Mouse (Mus musculus) small intestine, adult 2 months (tissue): ENCODE measurements around the gene Cfap58.

Experiments
- CTCF ChIP-seq: fragments of 200-500 bp; IDR thresholded peaks from 2 replicates; pipeline ENCODE4 v1.5.1; 2012; ENCODE audit warnings: low read depth, mild to moderate bottlenecking, control low read depth, inconsistent platforms, low read length, moderate library complexity, mixed read lengths; ENCODE audit not compliant: insufficient replicate concordance, insufficient read length; ENCODE audit errors: extremely low read depth
- POLR2A ChIP-seq: fragments of 200-500 bp; IDR thresholded peaks from 2 replicates; pipeline ENCODE4 v1.6.1; 2012; ENCODE audit warnings: low read depth, mild to moderate bottlenecking, control low read depth, inconsistent platforms, low read length, moderate library complexity

- TF ChIP-seq CTCF (no peak), POLR2A (no peak)
Observed at GRCm38 (mm10) chr19:47939361-47939760, 1.9 kb downstream of the Cfap58 start.
